Mouse (Mus musculus) layer of hippocampus, adult 18-20 months (tissue): ENCODE measurements around the gene Gm11077. TPM values are rescaled to one million over a fixed set of nuclear protein-coding genes. Genes with fewer than 3 reads are reported as not detected.

Experiments used
- DNase-seq, 2 experiments: peaks; one replicate each; pipeline ENCODE4 v3.0.0; 2022; ENCODE audit warnings: low spot score in 2 of 2
- long read RNA-seq: library from polyadenylated mRNA; stranded (forward); transcript quantifications from one replicate; pipeline ENCODE4 v2.0.0, GENCODE M21; 2021
- total RNA-seq, 2 experiments: library from RNA; stranded (reverse); gene quantifications; 2 replicates each; pipeline ENCODE4 v1.2.3; 2021

Gm11077 gene
- not detected for total RNA-seq
- long read RNA-seq = 0 reads

- DNase-seq = no peak
Measured at GRCm38 (mm10) chr6:140729272-140729671, at the start of gene Gm11077. Gm11077 (plus strand) TSS chr6:140729284.

GRCm38 (mm10) chr6:140680713-140681112, 48.4 kb upstream of the Gm11077 start:
- no peak for DNase-seq

- DNase-seq = no peak
Measured at GRCm38 (mm10) chr6:140682829-140683228, 46.3 kb upstream of the Gm11077 start.

- DNase-seq = no peak
Measured at GRCm38 (mm10) chr6:140684403-140684802, 44.7 kb upstream of the Gm11077 start.

GRCm38 (mm10) chr6:140689617-140690404, 39.3 kb upstream of the Gm11077 start:
- DNase-seq = no peak

GRCm38 (mm10) chr6:140692160-140692559, 36.9 kb upstream of the Gm11077 start:
- no peak for DNase-seq

GRCm38 (mm10) chr6:140696192-140696879, 32.7 kb upstream of the Gm11077 start:
- DNase-seq = peak; percentile 12 to 56

- peak; percentile 79 to 91 for DNase-seq
Measured at GRCm38 (mm10) chr6:140697994-140698393, 31.1 kb upstream of the Gm11077 start.

- DNase-seq = no peak
Measured at GRCm38 (mm10) chr6:140698596-140698995, 30.5 kb upstream of the Gm11077 start.

GRCm38 (mm10) chr6:140701259-140701658, 27.8 kb upstream of the Gm11077 start:
- no peak for DNase-seq

GRCm38 (mm10) chr6:140705132-140705531, 24.0 kb upstream of the Gm11077 start:
- DNase-seq = no peak

- no peak for DNase-seq
Measured at GRCm38 (mm10) chr6:140706056-140706455, 23.0 kb upstream of the Gm11077 start.

GRCm38 (mm10) chr6:140708059-140708458, 21.0 kb upstream of the Gm11077 start:
- DNase-seq = no peak

- DNase-seq = no peak
Measured at GRCm38 (mm10) chr6:140709415-140710107, 19.5 kb upstream of the Gm11077 start.

GRCm38 (mm10) chr6:140712754-140713153, 16.3 kb upstream of the Gm11077 start:
- peak; percentile 33 to 84 for DNase-seq

GRCm38 (mm10) chr6:140714905-140715365, 14.1 kb upstream of the Gm11077 start:
- DNase-seq = peak; percentile 53 to 84

- DNase-seq = no peak
Measured at GRCm38 (mm10) chr6:140722058-140722457, 7.0 kb upstream of the Gm11077 start.

- no peak for DNase-seq
Measured at GRCm38 (mm10) chr6:140730669-140731401, 1.8 kb downstream of the Gm11077 start.

GRCm38 (mm10) chr6:140731402-140731730, 2.3 kb downstream of the Gm11077 start:
- DNase-seq = peak; percentile 79 to 92

GRCm38 (mm10) chr6:140732971-140733640, 4.0 kb downstream of the Gm11077 start:
- DNase-seq = peak; percentile 11 to 39

GRCm38 (mm10) chr6:140733641-140733986, 4.5 kb downstream of the Gm11077 start:
- no peak for DNase-seq
